Mouse (Mus musculus) intestine, embryonic 14.5 days (tissue): ENCODE results near the gene Arfgef3. TPM values are rescaled to one million over a fixed set of nuclear protein-coding genes. Genes with fewer than 3 reads are reported as not detected.
"Not testable (repeated sequence)": the region's sequence is repeated elsewhere in the genome, so short reads cannot be mapped to it uniquely, and the experiment has no call there.

Experiments used
- ATAC-seq: fragments of 200-750 bp; cut with Nextera tagmentation; replicated peaks from 2 replicates; pipeline ENCODE4 v1.8.0; 2017; ENCODE audit warnings: low read depth, moderate number of reproducible peaks, moderate TSS enrichment, moderate library complexity; ENCODE audit not compliant: low FRiP score, low TSS enrichment
- DNase-seq: peaks from one replicate; pipeline ENCODE4 v3.0.0-alpha.2; 2018; ENCODE audit warnings: low spot score
- H3K27ac ChIP-seq: fragments of 300-500 bp; sonication (generic); 2 replicates; pipeline ENCODE4 v1.5.1; 2014; ENCODE audit warnings: low read depth, mild to moderate bottlenecking, control low read depth
- H3K27me3 ChIP-seq: fragments of 300-500 bp; sonication (generic); replicated peaks from 2 replicates; pipeline ENCODE4 v1.6.1; 2014; ENCODE audit warnings: low read length, control low read depth; ENCODE audit not compliant: control insufficient read depth, insufficient read depth
- H3K36me3 ChIP-seq: fragments of 300-500 bp; sonication (generic); 2 replicates; pipeline ENCODE4 v1.6.1; 2014; ENCODE audit warnings: low read length, control low read depth; ENCODE audit not compliant: control insufficient read depth, insufficient read depth
- H3K4me1 ChIP-seq: fragments of 300-500 bp; sonication (generic); replicated peaks from 2 replicates; pipeline ENCODE4 v1.6.1; 2014; ENCODE audit warnings: low read length, control low read depth, mixed read lengths; ENCODE audit not compliant: control insufficient read depth, insufficient read depth
- H3K4me2 ChIP-seq: fragments of 300-500 bp; sonication (generic); 2 replicates; pipeline ENCODE4 v1.6.1; 2014; ENCODE audit warnings: low read length
- H3K4me3 ChIP-seq: fragments of 300-500 bp; sonication (generic); 2 replicates; pipeline ENCODE4 v1.5.1; 2014; ENCODE audit warnings: low read depth, low read length, control low read depth, mixed read lengths
- H3K9ac ChIP-seq: fragments of 300-500 bp; sonication (generic); 2 replicates; pipeline ENCODE4 v1.6.1; 2014; ENCODE audit warnings: mild to moderate bottlenecking, low read length
- H3K9me3 ChIP-seq: fragments of 300-500 bp; sonication (generic); 2 replicates; pipeline ENCODE4 v1.6.1; 2016; ENCODE audit warnings: low read length, control low read depth; ENCODE audit not compliant: control insufficient read depth
- WGBS: fragments of 180-500 bp; shearing (Covaris S2); extraction: QIAGEN DNeasy Blood & Tissue Kit; methylation state at CpG from one replicate; pipeline ENCODE4 v1.1.7; 2014; 5-methylcytosine and 5-hydroxymethylcytosine counted together
- polyA plus RNA-seq: library from polyadenylated mRNA; unstranded; fragments of >200 nt; fragmentation: Nextera tagmentation; extraction: Ambion mirVana; gene quantifications from 2 replicates; pipeline ENCODE4 v1.2.1, GENCODE M21; 2014

Gene Arfgef3
- polyA plus RNA-seq, 1 experiment from 2014 or later = 3.2 TPM

DNA sequence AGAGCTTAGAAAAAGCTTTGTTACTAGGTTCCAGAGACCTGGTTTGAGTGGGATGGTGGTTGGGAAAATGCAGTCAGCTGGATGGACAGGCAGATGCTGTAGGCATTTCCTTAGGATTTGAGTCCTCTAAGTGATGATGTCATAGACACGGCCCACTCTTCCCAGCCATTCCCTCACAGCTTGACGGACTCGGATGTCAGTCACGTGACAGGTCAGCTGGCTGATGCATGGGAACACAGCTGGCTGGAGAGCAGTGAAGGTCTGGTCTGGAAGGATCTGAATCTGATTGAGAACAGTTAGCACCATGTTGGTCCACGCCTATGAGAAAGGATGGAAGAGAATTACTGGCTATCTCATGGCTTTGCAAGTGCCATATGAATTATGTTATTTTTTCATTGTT, 154.3 kb downstream of the Arfgef3 start:
- H3K27ac ChIP-seq = no peak overlapping the region
- no peaks in the 10 kb centered on the region for H3K36me3 ChIP-seq
- H3K9ac ChIP-seq = no peak overlapping the region
- no peak for DNase-seq
- no peaks in the 10 kb centered on the region for H3K27me3 ChIP-seq
- H3K4me3 ChIP-seq = no peak overlapping the region
- WGBS = 88% methylated on average over 5 of the region's 5 CpGs
- no peaks in the 10 kb centered on the region for H3K9me3 ChIP-seq
- no peak overlapping the region for H3K4me2 ChIP-seq
- ATAC-seq = no peak
- H3K4me1 ChIP-seq = no peaks in the 10 kb centered on the region

DNA sequence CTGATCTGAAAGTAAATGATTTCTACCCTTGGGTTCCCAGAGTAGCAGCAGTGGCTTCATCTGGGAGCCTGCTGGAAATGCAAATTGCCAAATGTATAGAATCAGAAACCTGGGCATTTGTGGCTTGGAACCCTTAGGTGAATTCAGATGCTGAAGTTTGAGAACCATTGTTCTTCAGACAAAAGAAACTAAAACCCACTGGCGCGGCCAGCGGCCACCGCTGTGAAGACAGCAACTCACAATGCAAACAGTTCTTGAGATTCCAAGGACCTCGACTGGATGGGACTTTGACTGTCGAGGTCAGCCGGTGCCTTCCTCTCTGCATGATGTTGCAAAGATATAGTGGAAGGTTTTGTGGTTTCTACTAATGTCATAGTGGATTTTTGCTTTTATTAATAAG, 159.6 kb downstream of the Arfgef3 start:
- no peak for DNase-seq

DNA sequence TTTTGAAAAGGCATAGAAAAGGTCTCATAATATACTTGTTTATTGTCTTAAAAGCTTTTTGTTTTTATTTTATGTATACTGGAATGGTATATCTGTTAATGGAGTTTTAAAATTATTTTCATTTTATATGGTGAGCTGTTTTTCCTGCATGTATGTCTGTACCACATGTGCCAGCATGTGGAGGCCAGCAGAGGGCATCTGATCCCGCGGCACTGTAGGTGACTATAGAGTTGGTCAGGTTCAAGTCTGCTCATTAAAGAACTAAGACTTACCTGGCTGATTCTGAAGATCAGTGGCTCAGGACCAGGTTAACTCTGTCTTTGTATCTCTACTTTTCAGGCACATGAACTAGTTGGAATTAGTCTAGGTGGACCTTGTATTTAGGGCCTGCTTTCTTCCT, 171.2 kb downstream of the Arfgef3 start:
- Histone ChIP-seq H3K27ac (no peak overlapping the region), H3K4me2 (no peak overlapping the region), H3K36me3 (no peaks in the 10 kb centered on the region), H3K27me3 (no peaks in the 10 kb centered on the region), H3K4me3 (no peak overlapping the region), H3K9ac (no peak overlapping the region), H3K4me1 (no peaks in the 10 kb centered on the region), H3K9me3 (no peaks in the 10 kb centered on the region)
- no peak for DNase-seq
- no peak for ATAC-seq
- WGBS = 60% methylated on average over 2 of the region's 2 CpGs

More for the DNA sequence above, 159.6 kb downstream of the Arfgef3 start:
- Histone ChIP-seq H3K4me1 (no peaks in the 10 kb centered on the region), H3K27ac (no peak overlapping the region), H3K4me2 (no peak overlapping the region), H3K27me3 (no peaks in the 10 kb centered on the region), H3K9me3 (no peaks in the 10 kb centered on the region), H3K36me3 (no peaks in the 10 kb centered on the region), H3K4me3 (no peak overlapping the region), H3K9ac (no peak overlapping the region)
- WGBS = 44% methylated on average over 7 of the region's 7 CpGs
- no peak for ATAC-seq

DNA sequence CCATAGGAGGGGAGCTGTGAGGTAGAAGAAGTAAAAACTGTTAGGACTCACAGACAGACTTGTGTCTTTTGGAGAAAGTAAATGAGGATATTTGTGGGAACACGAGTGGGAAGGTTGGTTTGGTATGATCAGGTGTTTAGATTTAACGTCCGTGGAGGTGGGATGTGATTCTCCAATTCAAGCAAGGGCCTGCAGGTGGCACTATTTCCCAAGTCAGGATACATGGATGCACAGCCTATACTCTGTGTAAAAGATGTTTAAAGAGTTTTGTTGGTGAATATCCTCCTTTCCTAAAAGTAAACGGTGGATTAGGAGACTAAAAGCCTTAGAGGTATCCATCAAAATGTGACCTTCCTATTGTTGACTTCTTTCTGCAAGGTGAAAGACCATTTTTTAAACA, 180.8 kb downstream of the Arfgef3 start:
- no peaks in the 10 kb centered on the region for H3K9me3 ChIP-seq
- H3K27ac ChIP-seq = no peak overlapping the region
- H3K4me2 ChIP-seq = no peak overlapping the region
- no peaks in the 10 kb centered on the region for H3K27me3 ChIP-seq
- no peaks in the 10 kb centered on the region for H3K36me3 ChIP-seq
- no peaks in the 10 kb centered on the region for H3K4me1 ChIP-seq
- H3K9ac ChIP-seq = no peak overlapping the region
- DNase-seq (peak; percentile 79), ATAC-seq (no peak)
- 4% methylated on average over 4 of the region's 4 CpGs for WGBS
- no peak overlapping the region for H3K4me3 ChIP-seq

DNA sequence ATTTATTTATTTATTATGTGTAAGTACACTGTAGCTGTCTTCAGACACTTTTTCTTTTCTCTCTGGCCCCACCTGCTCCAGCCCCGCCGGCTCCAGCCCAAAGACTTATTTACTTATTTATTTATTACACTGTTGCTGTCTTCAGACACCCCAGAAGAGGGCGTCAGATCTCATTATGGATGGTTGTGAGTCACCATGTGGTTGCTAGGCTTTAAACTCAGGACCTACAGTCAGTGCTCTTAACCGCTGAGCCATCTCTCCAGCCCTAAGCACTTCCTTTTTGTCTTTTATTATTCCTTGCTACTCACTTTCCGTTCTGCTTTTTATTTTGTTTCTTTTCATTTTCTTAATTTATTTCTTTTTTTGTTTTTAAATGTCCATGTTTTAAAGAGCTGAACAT, 182.3 kb downstream of the Arfgef3 start:
- ATAC-seq (no peak), DNase-seq (no peak)
- H3K9me3 ChIP-seq = no peaks in the 10 kb centered on the region
- H3K9ac ChIP-seq = no peak overlapping the region
- WGBS = 49% methylated on average over 5 of the region's 5 CpGs
- H3K4me3 ChIP-seq = no peak overlapping the region
- H3K27me3 ChIP-seq = no peaks in the 10 kb centered on the region
- no peaks in the 10 kb centered on the region for H3K36me3 ChIP-seq
- H3K4me1 ChIP-seq = no peaks in the 10 kb centered on the region
- H3K4me2 ChIP-seq = no peak overlapping the region
- H3K27ac ChIP-seq = no peak overlapping the region

DNA sequence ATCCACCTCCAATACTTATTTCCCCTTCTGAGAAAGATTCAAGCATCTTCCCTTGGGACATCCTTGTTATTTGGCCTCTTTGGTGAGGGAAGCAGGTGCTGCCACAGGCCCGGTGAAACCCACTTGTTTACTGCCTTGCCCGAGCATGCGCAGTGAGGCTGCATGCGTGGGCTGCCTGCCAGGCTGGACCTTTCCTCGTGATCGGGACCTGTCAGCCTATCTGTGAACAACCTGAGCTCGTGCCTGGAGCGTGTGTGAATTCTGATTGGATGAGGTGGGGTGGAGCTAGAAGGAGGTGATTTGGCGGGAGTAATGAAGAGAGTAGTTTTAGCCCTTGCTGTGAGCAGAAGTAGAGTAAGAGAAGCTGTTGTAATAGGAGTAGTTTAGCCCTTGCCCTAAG, 184.7 kb downstream of the Arfgef3 start:
- H3K27ac ChIP-seq, H3K4me2 ChIP-seq, H3K4me3 ChIP-seq, H3K36me3 ChIP-seq, H3K9ac ChIP-seq, ATAC-seq, H3K9me3 ChIP-seq, H3K4me1 ChIP-seq, H3K27me3 ChIP-seq, DNase-seq: not testable (repeated sequence)
- WGBS = 85% methylated on average over 9 of the region's 9 CpGs

DNA sequence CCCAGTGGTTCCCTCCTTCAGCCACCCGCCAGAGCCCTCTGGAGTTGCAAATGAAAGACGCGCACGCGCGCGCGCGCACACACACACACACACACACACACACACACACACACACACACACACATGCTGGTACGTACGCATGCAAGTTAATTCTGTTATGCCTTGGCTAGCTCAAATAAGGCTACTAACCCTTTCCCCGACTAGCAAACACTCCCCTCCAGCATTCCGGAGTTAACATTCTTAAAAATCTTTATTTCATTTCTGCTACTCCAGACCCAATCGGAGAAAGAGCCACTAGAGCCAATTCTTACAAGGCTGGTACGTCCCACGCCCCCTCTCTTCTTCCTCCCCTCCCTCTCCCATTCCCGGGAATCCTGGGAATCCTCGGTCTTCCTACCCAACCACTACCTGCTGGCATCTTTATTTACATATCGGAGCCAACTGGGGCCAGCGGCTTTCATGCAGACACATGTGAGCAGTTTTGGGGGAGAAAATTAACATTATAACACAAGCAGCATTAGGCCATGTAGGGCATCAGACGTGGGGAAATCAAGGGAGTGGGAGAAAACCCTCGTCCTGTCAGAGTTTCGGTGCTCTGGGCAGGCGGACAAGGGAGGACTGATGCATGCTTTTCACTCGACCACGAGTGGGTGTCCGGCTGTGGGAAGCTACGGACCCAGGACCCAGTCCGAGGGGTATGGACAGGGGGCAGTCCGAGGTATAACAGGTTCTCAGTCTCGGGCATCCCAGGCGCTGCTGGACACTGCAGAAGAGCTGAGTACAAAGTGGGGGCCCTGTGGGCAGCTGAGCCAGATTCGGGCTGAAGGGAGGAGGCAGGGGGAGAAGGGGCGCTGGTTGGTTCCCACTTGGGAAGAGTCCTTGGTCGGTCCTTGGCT, 194.2 kb downstream of the Arfgef3 start:
- 8% methylated on average over 35 of the region's 35 CpGs for WGBS
- Histone ChIP-seq H3K4me2 (peak overlapping the region; percentile 70), H3K27ac (no peak overlapping the region), H3K9me3 (no peaks in the 10 kb centered on the region), H3K9ac (peak overlapping the region; percentile 8; the same call in 1 of the 2 replicates), H3K36me3 (no peaks in the 10 kb centered on the region), H3K27me3 (no peaks in the 10 kb centered on the region), H3K4me1 (peaks cover 4% of the 10 kb centered on the region), H3K4me3 (peak overlapping the region; percentile 42)
- no peak for ATAC-seq
- DNase-seq = no peak

DNA sequence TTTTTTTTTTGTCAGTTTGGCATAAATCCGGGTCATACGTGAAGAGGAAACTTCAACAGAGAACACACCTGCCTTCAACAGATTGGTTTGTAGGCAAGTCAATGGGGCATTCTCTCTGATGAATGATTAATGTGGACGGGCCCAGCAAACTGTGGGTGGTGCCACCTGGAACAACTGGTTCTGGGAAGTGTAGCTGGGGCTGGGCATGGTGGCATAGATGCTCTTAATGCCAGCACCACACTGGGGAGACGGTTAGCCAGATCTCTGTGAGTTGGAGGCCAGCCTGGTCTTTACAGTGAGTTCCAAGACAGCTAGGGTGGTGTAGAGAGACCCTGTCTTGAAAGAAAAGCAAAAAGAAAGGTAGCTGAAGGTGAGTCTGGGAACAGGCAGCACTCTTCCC, 196.4 kb downstream of the Arfgef3 start:
- H3K27me3 ChIP-seq = no peaks in the 10 kb centered on the region
- WGBS = 86% methylated on average over 4 of the region's 4 CpGs
- no peaks in the 10 kb centered on the region for H3K36me3 ChIP-seq
- no peak overlapping the region for H3K27ac ChIP-seq
- ATAC-seq (no peak), DNase-seq (no peak)
- H3K4me2 ChIP-seq = no peak overlapping the region
- H3K4me1 ChIP-seq = peaks cover 4% of the 10 kb centered on the region
- no peaks in the 10 kb centered on the region for H3K9me3 ChIP-seq
- H3K4me3 ChIP-seq = no peak overlapping the region
- H3K9ac ChIP-seq = no peak overlapping the region

DNA sequence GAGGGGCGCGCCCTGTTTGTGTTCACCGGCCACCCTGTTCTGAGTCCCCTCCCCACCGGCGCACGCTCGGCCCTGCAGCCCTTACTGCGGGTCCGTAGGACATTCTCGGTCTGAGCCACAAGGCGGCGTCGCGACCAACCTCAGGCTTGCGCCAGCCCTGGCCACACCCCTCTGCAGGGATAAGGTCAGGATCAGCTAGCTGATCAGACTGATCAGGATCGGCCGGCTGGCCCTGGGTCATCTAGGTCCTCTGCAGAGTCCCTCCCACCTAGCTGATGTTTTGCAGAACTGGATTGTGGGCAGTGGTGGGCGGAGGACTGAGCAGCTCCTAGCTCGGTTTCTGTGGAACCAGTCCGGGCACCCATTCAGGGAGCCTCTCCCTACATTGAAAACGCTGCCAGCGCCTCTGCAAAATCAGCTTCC, 197.9 kb downstream of the Arfgef3 start, which contains the start of gene Hebp2:
Gene Hebp2, minus strand, starts transcription at position 264 of the 423 bp plus-strand sequence.
- Histone ChIP-seq H3K36me3 (no peaks in the 10 kb centered on the region), H3K4me1 (peaks cover 4% of the 10 kb centered on the region), H3K27ac (no peak within 1 kb of the TSS), H3K4me2 (peak within 1 kb of the TSS; percentile 58), H3K4me3 (peak within 1 kb of the TSS; percentile 49), H3K27me3 (no peaks in the 10 kb centered on the region), H3K9me3 (no peaks in the 10 kb centered on the region), H3K9ac (peak within 1 kb of the TSS; percentile 50)
- ATAC-seq (peak; percentile 88), DNase-seq (peak; percentile 91)
- WGBS = 1% methylated on average over 22 of the region's 22 CpGs
